Mouse (Mus musculus): Measurements from ENCODE around the gene Bpifa2. TPM values are rescaled to one million over a fixed set of nuclear protein-coding genes. Genes with fewer than 3 reads are reported as not detected.
"Not testable (repeated sequence)": the region's sequence is repeated elsewhere in the genome, so short reads cannot be mapped to it uniquely, and the experiment has no call there.

The Bpifa2 gene
- polyA plus RNA-seq, 1 experiment from 2014 or later, result not detected

GRCm38 (mm10) chr2:154001056-154001455, 7.0 kb upstream of the Bpifa2 start:
- ATAC-seq (replicated peaks; ENCODE audit: low FRiP score, low read depth) (no peak), DNase-seq (ENCODE audit: low spot score) (peak; percentile 2)
- TF ChIP-seq CTCF (IDR thresholded peaks at IDR 0.05; ENCODE audit: low read depth), result no peak
- Histone ChIP-seq H3K27me3 (ENCODE audit: insufficient read depth, low read length) (no peaks in the 10 kb centered on the region), H3K27ac (no peak overlapping the region), H3K9me3 (replicated peaks; ENCODE audit: low read length) (no peaks in the 10 kb centered on the region), H3K4me1 (replicated peaks; ENCODE audit: insufficient read depth, low read length) (no peaks in the 10 kb centered on the region), H3K4me3 (replicated peaks; ENCODE audit: low read depth, low read length) (no peak overlapping the region), H3K4me2 (ENCODE audit: low read length) (no peak overlapping the region), H3K9ac (ENCODE audit: low read depth, low read length) (no peak overlapping the region), H3K36me3 (ENCODE audit: insufficient read depth, low read length) (no peaks in the 10 kb centered on the region)

- Histone ChIP-seq H3K4me1 (replicated peaks; ENCODE audit: insufficient read depth, low read length) (no peaks in the 10 kb centered on the region), H3K27ac (no peak overlapping the region), H3K4me3 (replicated peaks; ENCODE audit: low read depth, low read length) (no peak overlapping the region), H3K9me3 (replicated peaks; ENCODE audit: low read length) (no peaks in the 10 kb centered on the region), H3K4me2 (ENCODE audit: low read length) (no peak overlapping the region), H3K36me3 (ENCODE audit: insufficient read depth, low read length) (no peaks in the 10 kb centered on the region), H3K27me3 (ENCODE audit: insufficient read depth, low read length) (no peaks in the 10 kb centered on the region), H3K9ac (ENCODE audit: low read depth, low read length) (no peak overlapping the region)
- WGBS, result 56% methylated on average over 1 of the region's 1 CpGs
- no peak for ATAC-seq (replicated peaks; ENCODE audit: low FRiP score, low read depth)
- no peak for DNase-seq (ENCODE audit: low spot score)
- no peak for TF ChIP-seq CTCF (IDR thresholded peaks at IDR 0.05; ENCODE audit: low read depth)
These were observed 3.6 kb upstream of the Bpifa2 start for GRCm38 (mm10) chr2:154004456-154004855.

GRCm38 (mm10) chr2:154005094-154005493, 3.0 kb upstream of the Bpifa2 start:
- TF ChIP-seq CTCF (IDR thresholded peaks at IDR 0.05; ENCODE audit: low read depth), result no peak
- H3K36me3 ChIP-seq (ENCODE audit: insufficient read depth, low read length), result no peaks in the 10 kb centered on the region
- H3K4me3 ChIP-seq (replicated peaks; ENCODE audit: low read depth, low read length), result no peak overlapping the region
- 95% methylated on average over 1 of the region's 1 CpGs for WGBS
- H3K9me3 ChIP-seq (replicated peaks; ENCODE audit: low read length), result no peaks in the 10 kb centered on the region
- H3K27ac ChIP-seq, result no peak overlapping the region
- H3K4me1 ChIP-seq (replicated peaks; ENCODE audit: insufficient read depth, low read length), result no peaks in the 10 kb centered on the region
- no peak overlapping the region for H3K4me2 ChIP-seq (ENCODE audit: low read length)
- DNase-seq (ENCODE audit: low spot score) (no peak), ATAC-seq (replicated peaks; ENCODE audit: low FRiP score, low read depth) (no peak)
- H3K27me3 ChIP-seq (ENCODE audit: insufficient read depth, low read length), result no peaks in the 10 kb centered on the region
- no peak overlapping the region for H3K9ac ChIP-seq (ENCODE audit: low read depth, low read length)

GRCm38 (mm10) chr2:154005734-154006133, 2.3 kb upstream of the Bpifa2 start:
- no peaks in the 10 kb centered on the region for H3K36me3 ChIP-seq (ENCODE audit: insufficient read depth, low read length)
- no peak overlapping the region for H3K27ac ChIP-seq
- 79% methylated on average over 4 of the region's 4 CpGs for WGBS
- DNase-seq (ENCODE audit: low spot score) (no peak), ATAC-seq (replicated peaks; ENCODE audit: low FRiP score, low read depth) (no peak)
- H3K9ac ChIP-seq (ENCODE audit: low read depth, low read length), result no peak overlapping the region
- H3K4me2 ChIP-seq (ENCODE audit: low read length), result no peak overlapping the region
- H3K4me1 ChIP-seq (replicated peaks; ENCODE audit: insufficient read depth, low read length), result no peaks in the 10 kb centered on the region
- H3K27me3 ChIP-seq (ENCODE audit: insufficient read depth, low read length), result no peaks in the 10 kb centered on the region
- H3K4me3 ChIP-seq (replicated peaks; ENCODE audit: low read depth, low read length), result no peak overlapping the region
- H3K9me3 ChIP-seq (replicated peaks; ENCODE audit: low read length), result no peaks in the 10 kb centered on the region
- TF ChIP-seq CTCF (IDR thresholded peaks at IDR 0.05; ENCODE audit: low read depth), result no peak

- Histone ChIP-seq H3K27me3 (ENCODE audit: insufficient read depth, low read length) (no peaks in the 10 kb centered on the region), H3K4me3 (replicated peaks; ENCODE audit: low read depth, low read length) (no peak overlapping the region), H3K9ac (ENCODE audit: low read depth, low read length) (no peak overlapping the region), H3K27ac (no peak overlapping the region), H3K4me1 (replicated peaks; ENCODE audit: insufficient read depth, low read length) (no peaks in the 10 kb centered on the region), H3K9me3 (replicated peaks; ENCODE audit: low read length) (no peaks in the 10 kb centered on the region), H3K4me2 (ENCODE audit: low read length) (no peak overlapping the region), H3K36me3 (ENCODE audit: insufficient read depth, low read length) (no peaks in the 10 kb centered on the region)
- DNase-seq (ENCODE audit: low spot score) (no peak), ATAC-seq (replicated peaks; ENCODE audit: low FRiP score, low read depth) (no peak)
- 85% methylated on average over 2 of the region's 2 CpGs for WGBS
- no peak for TF ChIP-seq CTCF (IDR thresholded peaks at IDR 0.05; ENCODE audit: low read depth)
These were observed 1.7 kb upstream of the Bpifa2 start for GRCm38 (mm10) chr2:154006331-154006730.

GRCm38 (mm10) chr2:154007381-154007780, 684 bp upstream of the Bpifa2 start:
- ATAC-seq (replicated peaks; ENCODE audit: low FRiP score, low read depth) (no peak), DNase-seq (ENCODE audit: low spot score) (no peak)
- Histone ChIP-seq H3K4me2 (ENCODE audit: low read length) (no peak overlapping the region), H3K4me1 (replicated peaks; ENCODE audit: insufficient read depth, low read length) (no peaks in the 10 kb centered on the region), H3K27me3 (ENCODE audit: insufficient read depth, low read length) (no peaks in the 10 kb centered on the region), H3K27ac (no peak overlapping the region), H3K9me3 (replicated peaks; ENCODE audit: low read length) (no peaks in the 10 kb centered on the region), H3K4me3 (replicated peaks; ENCODE audit: low read depth, low read length) (no peak overlapping the region), H3K9ac (ENCODE audit: low read depth, low read length) (no peak overlapping the region), H3K36me3 (ENCODE audit: insufficient read depth, low read length) (no peaks in the 10 kb centered on the region)
- TF ChIP-seq CTCF (IDR thresholded peaks at IDR 0.05; ENCODE audit: low read depth), result no peak
- 69% methylated on average over 1 of the region's 1 CpGs for WGBS

- TF ChIP-seq CTCF (IDR thresholded peaks at IDR 0.05; ENCODE audit: low read depth), result no peak
- Histone ChIP-seq H3K4me1 (replicated peaks; ENCODE audit: insufficient read depth, low read length) (no peaks in the 10 kb centered on the region), H3K4me2 (ENCODE audit: low read length) (no peak overlapping the region), H3K9me3 (replicated peaks; ENCODE audit: low read length) (no peaks in the 10 kb centered on the region), H3K9ac (ENCODE audit: low read depth, low read length) (no peak overlapping the region), H3K36me3 (ENCODE audit: insufficient read depth, low read length) (no peaks in the 10 kb centered on the region), H3K4me3 (replicated peaks; ENCODE audit: low read depth, low read length) (no peak overlapping the region), H3K27me3 (ENCODE audit: insufficient read depth, low read length) (no peaks in the 10 kb centered on the region), H3K27ac (no peak overlapping the region)
- no peak for ATAC-seq (replicated peaks; ENCODE audit: low FRiP score, low read depth)
- no peak for DNase-seq (ENCODE audit: low spot score)
- whole genome bisulfite sequencing, result 31% methylated on average over 1 of the region's 1 CpGs
These were observed 9.9 kb downstream of the Bpifa2 start for GRCm38 (mm10) chr2:154017990-154018389.

GRCm38 (mm10) chr2:154024676-154025075, 16.6 kb downstream of the Bpifa2 start:
- H3K27ac ChIP-seq; ATAC-seq (replicated peaks; ENCODE audit: low FRiP score, low read depth); H3K27me3 ChIP-seq (ENCODE audit: insufficient read depth, low read length); H3K9me3 ChIP-seq (replicated peaks; ENCODE audit: low read length); H3K4me3 ChIP-seq (replicated peaks; ENCODE audit: low read depth, low read length); H3K4me2 ChIP-seq (ENCODE audit: low read length); H3K36me3 ChIP-seq (ENCODE audit: insufficient read depth, low read length); DNase-seq (ENCODE audit: low spot score); H3K9ac ChIP-seq (ENCODE audit: low read depth, low read length); H3K4me1 ChIP-seq (replicated peaks; ENCODE audit: insufficient read depth, low read length): not testable (repeated sequence)
- WGBS, result 85% methylated on average over 4 of the region's 4 CpGs

Measured in kidney, postnatal 0 days (tissue).